ENCODE assay signal across 9 mouse cellular contexts in genomic region chr19:4214771-4215450, GRCm38 (mm10). TPM values are rescaled to one million over a fixed set of nuclear protein-coding genes. Genes with fewer than 3 reads are reported as not detected.
A peak's percentile ranks its signal among the peaks of the same experiment; 100 is the strongest.
DNase-seq lines count a peak whose midpoint lies in the region; ATAC-seq lines count a peak whose summit lies in the region.
"Had no signal": no experiment of that assay in that cellular context is flagged by ENCODE, and none has a peak within 500 bp of the region (broad histone marks: within the 10 kb centered on the region; RNA-seq: fewer than 3 reads in every experiment).

No protein-coding gene starts in this region.

- H3K9me3 ChIP-seq in heart, embryonic 14.5 days (ENCODE audit: control insufficient read depth, low read length) = no peaks in the 10 kb centered on the region
- no peaks in the 10 kb centered on the region for H3K9me3 ChIP-seq in limb, embryonic 10.5 days (replicated peaks)
- H3K9me3 ChIP-seq in midbrain, embryonic 16.5 days (replicated peaks; ENCODE audit: control insufficient read depth, low read length, poor library complexity, severe bottlenecking) = no peaks in the 10 kb centered on the region

- peak overlapping the region; percentile 80 for H3K9ac ChIP-seq in heart, embryonic 14.5 days (ENCODE audit: low read length)
- H3K9ac ChIP-seq in midbrain, embryonic 16.5 days (ENCODE audit: low read depth, low read length) = peak overlapping the region; percentile 69

- ATAC-seq in heart, embryonic 14.5 days (ENCODE audit: insufficient number of reproducible peaks, insufficient read depth, low FRiP score, low read depth) = peak; percentile 37
- no peak for ATAC-seq in midbrain, embryonic 16.5 days

- WGBS in heart, embryonic 14.5 days = 1% methylated on average over 65 of the region's 81 CpGs
- WGBS in limb, embryonic 10.5 days = 1% methylated on average over 74 of the region's 81 CpGs
- 1% methylated on average over 45 of the region's 81 CpGs for WGBS in midbrain, embryonic 16.5 days

- H3K4me1 ChIP-seq in heart, embryonic 14.5 days (ENCODE audit: control insufficient read depth in 2 of 2, insufficient read depth in 2 of 2, low read length in 2 of 2) = peaks cover 16 to 35% of the 10 kb centered on the region in 2 experiments
- peaks cover 83% of the 10 kb centered on the region for H3K4me1 ChIP-seq in limb, embryonic 10.5 days
- H3K4me1 ChIP-seq in midbrain, embryonic 16.5 days (ENCODE audit: control insufficient read depth, insufficient read depth, low read length) = peaks cover 16% of the 10 kb centered on the region

- H3K27me3 ChIP-seq in heart, embryonic 14.5 days (ENCODE audit: control insufficient read depth, insufficient read depth, low read length) = peaks cover 63% of the 10 kb centered on the region
- H3K27me3 ChIP-seq in limb, embryonic 10.5 days (ENCODE audit: low read depth, poor library complexity, severe bottlenecking) = peaks cover 44% of the 10 kb centered on the region
- H3K27me3 ChIP-seq in midbrain, embryonic 16.5 days (ENCODE audit: control insufficient read depth, insufficient read depth, low read depth, low read length) = peaks cover 34% of the 10 kb centered on the region
- H3K27me3 ChIP-seq: Patski had no signal

- H3K27ac ChIP-seq in heart, embryonic 14.5 days (replicated peaks in 1 of 2; ENCODE audit: control insufficient read depth in 1 of 2, insufficient read depth in 1 of 2, low read depth in 2 of 2, low read length in 2 of 2) = peak overlapping the region in 1 of 2 experiments; percentile 44; a peak in 2 of 4 replicates
- peak overlapping the region; percentile 97 for H3K27ac ChIP-seq in limb, embryonic 10.5 days
- no peak overlapping the region for H3K27ac ChIP-seq in midbrain, embryonic 16.5 days (ENCODE audit: low read length)

- H3K4me3 ChIP-seq in heart, embryonic 14.5 days (ENCODE audit: control insufficient read depth in 1 of 2, insufficient read depth in 1 of 2, low read depth in 1 of 2, low read length in 2 of 2) = peak overlapping the region; percentile 67 to 72
- peak overlapping the region; percentile 83 for H3K4me3 ChIP-seq in limb, embryonic 10.5 days
- H3K4me3 ChIP-seq in midbrain, embryonic 16.5 days (ENCODE audit: low read depth, low read length) = peak overlapping the region; percentile 50

- H3K4me2 ChIP-seq in heart, embryonic 14.5 days (ENCODE audit: low read length) = peak overlapping the region; percentile 100
- H3K4me2 ChIP-seq in midbrain, embryonic 16.5 days (ENCODE audit: low read length) = peak overlapping the region; percentile 93

- peak; percentile 44 for DNase-seq in gastrocnemius, postnatal 10 days
- DNase-seq in gastrocnemius, postnatal 25 days = no peak
- DNase-seq in adrenal gland, postnatal 10 days = peak; percentile 59
- peak; percentile 73 for DNase-seq in limb, embryonic 10.5 days (ENCODE audit: low spot score)
- no peak for DNase-seq in right cerebral cortex, postnatal 25 days
- no peak for DNase-seq in frontal cortex, postnatal 36 days (ENCODE audit: low spot score in 2 of 2)

- H3K36me3 ChIP-seq in heart, embryonic 14.5 days (ENCODE audit: control insufficient read depth, insufficient read depth, low read length) = no peaks in the 10 kb centered on the region
- no peaks in the 10 kb centered on the region for H3K36me3 ChIP-seq in limb, embryonic 10.5 days
- no peaks in the 10 kb centered on the region for H3K36me3 ChIP-seq in midbrain, embryonic 16.5 days (ENCODE audit: control insufficient read depth, insufficient read depth, low read length)

RNA-seq across cellular contexts. Expression of gene AC109138.7, which starts 0.8 kb away (rescaled TPM):
- total RNA-seq in gastrocnemius, postnatal 10 days (2021) = not detected
- total RNA-seq in gastrocnemius, postnatal 25 days (2021) = not detected
- total RNA-seq in adrenal gland, postnatal 10 days (2021) = not detected
- polyA plus RNA-seq in heart, embryonic 14.5 days (2014; fragmentation: Nextera tagmentation; extraction: Ambion mirVana) = not detected in 2 replicates
- not detected in 2 replicates for polyA plus RNA-seq in limb, embryonic 10.5 days (2016; fragmentation: Nextera tagmentation; extraction: Ambion mirVana)
- not detected in 2 replicates for polyA plus RNA-seq in midbrain, embryonic 16.5 days (2015; fragmentation: Nextera tagmentation; extraction: Ambion mirVana)

RNA-seq across cellular contexts. Expression of gene Clcf1, which starts 0.9 kb away (rescaled TPM):
- total RNA-seq in gastrocnemius, postnatal 10 days (2021) = 1 to 10 TPM in 1 of 2 experiments, under 1 TPM in 1; 0.47 to 2.2 TPM
- under 1 TPM; 0.28 to 0.59 TPM for total RNA-seq in gastrocnemius, postnatal 25 days (2021)
- 1 to 10 TPM; 8.3 to 9.8 TPM for total RNA-seq in adrenal gland, postnatal 10 days (2021)
- 0.78 and 1.2 TPM in 2 replicates for polyA plus RNA-seq in heart, embryonic 14.5 days (2014; fragmentation: Nextera tagmentation; extraction: Ambion mirVana)
- 4.3 and 6.0 TPM in 2 replicates for polyA plus RNA-seq in limb, embryonic 10.5 days (2016; fragmentation: Nextera tagmentation; extraction: Ambion mirVana)
- polyA plus RNA-seq in midbrain, embryonic 16.5 days (2015; fragmentation: Nextera tagmentation; extraction: Ambion mirVana) = 0.40 and 0.68 TPM in 2 replicates

RNA-seq across cellular contexts. Expression of gene Rad9a, which starts 13.4 kb away (rescaled TPM):
- 1 to 10 TPM; 4.1 to 6.0 TPM for total RNA-seq in gastrocnemius, postnatal 10 days (2021)
- 1 to 10 TPM; 2.5 to 3.5 TPM for total RNA-seq in gastrocnemius, postnatal 25 days (2021)
- 10 to 100 TPM in 1 of 2 experiments, 1 to 10 TPM in 1; 7.4 to 10.8 TPM for total RNA-seq in adrenal gland, postnatal 10 days (2021)
- polyA plus RNA-seq in heart, embryonic 14.5 days (2014; fragmentation: Nextera tagmentation; extraction: Ambion mirVana) = 17.4 and 18.5 TPM in 2 replicates
- 58.2 and 61.5 TPM in 2 replicates for polyA plus RNA-seq in limb, embryonic 10.5 days (2016; fragmentation: Nextera tagmentation; extraction: Ambion mirVana)
- 24.1 and 25.0 TPM in 2 replicates for polyA plus RNA-seq in midbrain, embryonic 16.5 days (2015; fragmentation: Nextera tagmentation; extraction: Ambion mirVana)

RNA-seq across cellular contexts. Expression of gene Pold4, which starts 16.8 kb away (rescaled TPM):
- total RNA-seq in gastrocnemius, postnatal 10 days (2021) = 10 to 100 TPM; 26.1 to 31.9 TPM
- 10 to 100 TPM; 13.0 to 21.1 TPM for total RNA-seq in gastrocnemius, postnatal 25 days (2021)
- total RNA-seq in adrenal gland, postnatal 10 days (2021) = 10 to 100 TPM; 34.7 to 35.6 TPM
- 20.9 and 26.8 TPM in 2 replicates for polyA plus RNA-seq in heart, embryonic 14.5 days (2014; fragmentation: Nextera tagmentation; extraction: Ambion mirVana)
- 14.0 and 16.2 TPM in 2 replicates for polyA plus RNA-seq in limb, embryonic 10.5 days (2016; fragmentation: Nextera tagmentation; extraction: Ambion mirVana)
- polyA plus RNA-seq in midbrain, embryonic 16.5 days (2015; fragmentation: Nextera tagmentation; extraction: Ambion mirVana) = 18.5 and 19.2 TPM in 2 replicates

RNA-seq across cellular contexts. Expression of gene Ppp1ca, which starts 23.0 kb away (rescaled TPM):
- total RNA-seq in gastrocnemius, postnatal 10 days (2021) = 100 to 1,000 TPM; 339 to 348 TPM
- total RNA-seq in gastrocnemius, postnatal 25 days (2021) = 100 to 1,000 TPM; 206 to 208 TPM
- total RNA-seq in adrenal gland, postnatal 10 days (2021) = 100 to 1,000 TPM; 411 to 414 TPM
- polyA plus RNA-seq in heart, embryonic 14.5 days (2014; fragmentation: Nextera tagmentation; extraction: Ambion mirVana) = 708 and 757 TPM in 2 replicates
- 1,070 and 1,129 TPM in 2 replicates for polyA plus RNA-seq in limb, embryonic 10.5 days (2016; fragmentation: Nextera tagmentation; extraction: Ambion mirVana)
- polyA plus RNA-seq in midbrain, embryonic 16.5 days (2015; fragmentation: Nextera tagmentation; extraction: Ambion mirVana) = 520 and 542 TPM in 2 replicates

Comparison
In these comparisons a context has a peak if more than half of its experiments do, and no peak if none do; other contexts are left out.
1. DNase-seq: peak in gastrocnemius, postnatal 10 days (single experiment), adrenal gland, postnatal 10 days (single experiment) and limb, embryonic 10.5 days (single experiment); none in gastrocnemius, postnatal 25 days (single experiment), right cerebral cortex, postnatal 25 days (single experiment) and frontal cortex, postnatal 36 days (0 of 2).
2. Peak in every context shown above with its lines, with median percentiles within 50 percentile points of each other: H3K4me3 ChIP-seq.